Mouse (Mus musculus): ENCODE results near the gene Prlr.

The Prlr gene

DNA sequence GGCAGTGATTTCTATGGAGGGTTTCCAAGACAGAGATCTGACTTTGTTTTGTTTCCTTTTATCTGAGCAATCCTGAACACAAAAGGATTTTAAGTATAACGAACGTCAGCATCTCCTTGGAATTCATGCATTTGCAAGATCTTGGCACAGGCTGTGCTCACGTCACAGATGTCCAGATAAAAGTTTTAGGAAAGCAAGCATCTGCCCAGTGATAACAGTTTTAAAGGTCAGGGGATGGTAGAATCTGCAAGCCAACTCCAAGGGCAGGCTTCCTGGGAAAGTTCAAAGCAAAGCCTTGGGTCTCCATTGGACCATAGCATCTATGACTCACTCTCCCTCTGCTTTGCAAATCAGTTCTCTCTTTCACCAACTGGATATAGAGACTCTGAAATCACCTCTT lies 153.6 kb downstream of the Prlr start:
- no peak for DNase-seq (ENCODE audit: low spot score in 2 of 2)

DNA sequence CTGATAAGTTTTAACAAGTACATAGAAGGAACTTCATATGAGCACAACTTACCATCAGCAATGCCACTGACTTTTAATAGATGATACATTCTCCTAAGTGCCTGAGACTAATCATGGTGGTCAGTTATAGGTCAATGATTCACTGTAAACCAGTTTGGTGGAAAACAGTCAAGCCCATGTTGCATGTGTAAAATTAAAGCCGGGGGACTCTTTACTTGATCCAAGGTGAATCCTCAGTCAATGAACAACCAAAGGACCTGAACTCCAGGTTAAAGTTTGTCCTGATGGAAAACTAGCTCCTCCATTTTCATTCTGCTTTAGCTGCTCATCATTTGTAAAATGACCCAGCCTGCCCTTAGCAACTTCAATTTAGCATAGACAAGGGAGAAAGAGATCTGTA lies 155.5 kb downstream of the Prlr start:
- DNase-seq (ENCODE audit: low spot score in 2 of 2), result no peak

DNA sequence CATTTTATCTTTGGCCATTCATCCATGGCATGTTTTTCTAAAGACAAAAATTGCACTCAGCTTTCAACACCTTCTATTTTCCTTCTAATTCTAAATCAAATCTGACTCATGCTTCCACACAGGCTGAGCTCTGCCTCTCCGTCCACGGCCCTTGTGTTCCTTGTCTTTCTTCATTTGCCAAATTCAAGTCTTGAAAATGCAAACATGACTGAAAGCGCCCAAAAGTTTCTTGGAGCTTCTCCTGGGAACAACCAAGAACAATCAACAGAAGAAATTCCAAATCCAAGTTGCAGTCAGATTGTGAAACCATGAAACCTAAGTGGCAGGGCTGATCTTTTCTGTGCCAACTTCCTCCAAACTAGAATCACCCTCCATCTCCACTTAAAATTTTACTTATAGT lies 161.6 kb downstream of the Prlr start:
- DNase-seq (ENCODE audit: low spot score in 2 of 2), result no peak

DNA sequence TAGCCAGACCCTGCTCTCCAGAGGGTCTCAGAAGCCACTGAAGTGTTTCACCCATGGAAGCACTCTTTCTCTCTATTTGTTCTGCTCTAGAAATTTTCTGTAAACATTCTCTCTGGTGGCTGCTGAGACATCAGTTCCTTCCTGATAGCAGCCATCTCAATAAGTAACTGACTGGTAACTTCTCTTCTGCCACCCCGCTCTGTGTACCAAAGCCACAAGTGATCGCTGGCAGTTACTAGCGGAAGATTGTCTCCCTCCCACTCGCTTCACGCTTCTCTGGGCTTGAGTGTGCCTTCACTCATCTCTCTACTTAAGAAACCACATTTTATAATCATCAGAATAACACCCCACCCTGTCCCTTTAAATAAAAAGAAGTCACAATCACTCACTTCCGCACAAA lies 170.0 kb downstream of the Prlr start:
- no peak for DNase-seq (ENCODE audit: low spot score in 2 of 2)

DNA sequence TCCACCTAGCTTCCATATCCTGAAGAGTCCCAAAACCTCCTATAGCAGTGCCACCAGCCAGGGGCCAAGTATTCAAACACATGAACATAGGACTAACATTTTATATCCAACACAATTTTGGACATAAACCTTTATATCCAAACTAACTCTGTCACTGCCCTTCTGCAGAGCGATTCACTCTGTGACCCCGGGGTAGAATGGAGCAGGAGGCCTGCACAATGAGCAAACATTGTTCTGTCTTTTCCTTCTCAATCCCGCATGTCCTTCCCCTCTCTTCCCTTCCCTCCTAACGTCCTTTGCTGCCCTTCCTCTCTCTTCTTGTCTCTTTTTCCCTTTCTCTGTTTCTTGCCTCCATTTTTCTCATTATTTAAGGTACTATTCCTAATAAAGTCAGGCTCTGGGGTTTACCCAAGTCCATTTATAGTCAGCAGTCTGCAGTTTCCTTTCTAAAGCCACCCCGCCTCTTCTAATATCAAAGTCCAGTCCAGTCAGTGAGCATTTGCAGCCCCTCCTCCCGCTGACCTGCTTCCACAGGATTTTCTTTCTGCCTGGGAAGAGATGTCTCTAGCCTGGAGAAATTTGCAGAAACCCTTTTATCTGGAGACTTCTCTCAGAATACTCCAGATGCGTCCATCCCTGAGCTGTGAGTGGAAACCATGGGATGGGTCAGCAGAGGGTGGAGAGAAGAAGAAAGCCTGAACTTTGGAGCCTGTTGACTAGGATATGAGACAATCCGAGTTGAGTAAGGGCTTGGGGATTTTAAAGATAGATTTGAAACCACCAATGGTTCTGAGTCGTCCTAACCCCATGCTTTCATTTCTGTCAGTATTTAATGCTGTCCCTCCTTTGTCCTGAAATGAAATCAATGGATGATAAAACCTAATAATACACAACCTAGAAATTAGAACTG lies 181.3 kb downstream of the Prlr start, which contains the start of gene Agxt2:
Gene Agxt2 (plus strand): TSS at position 494 of the 910 bp plus-strand sequence.
- no peak for DNase-seq (ENCODE audit: low spot score in 2 of 2)

DNA sequence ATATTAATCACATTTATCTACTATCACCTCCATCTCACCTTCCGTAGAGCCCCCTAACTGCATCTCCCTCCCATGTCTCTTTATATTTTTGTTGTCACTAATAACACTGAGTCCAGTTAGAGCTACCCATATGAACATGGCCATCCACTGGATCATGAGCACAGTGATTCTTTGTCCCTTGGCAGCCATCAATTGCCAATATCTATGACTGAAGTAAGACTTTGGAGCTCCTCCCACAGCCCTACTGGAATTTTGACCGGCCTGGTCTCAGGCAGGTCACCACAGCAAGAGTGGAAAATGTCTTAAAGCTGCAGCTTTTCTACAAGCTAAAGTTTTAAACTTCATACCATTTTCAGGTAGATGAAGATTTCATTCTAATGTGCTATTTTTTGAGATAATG lies 189.3 kb downstream of the Prlr start:
- no peak for DNase-seq (ENCODE audit: low spot score in 2 of 2)

DNA sequence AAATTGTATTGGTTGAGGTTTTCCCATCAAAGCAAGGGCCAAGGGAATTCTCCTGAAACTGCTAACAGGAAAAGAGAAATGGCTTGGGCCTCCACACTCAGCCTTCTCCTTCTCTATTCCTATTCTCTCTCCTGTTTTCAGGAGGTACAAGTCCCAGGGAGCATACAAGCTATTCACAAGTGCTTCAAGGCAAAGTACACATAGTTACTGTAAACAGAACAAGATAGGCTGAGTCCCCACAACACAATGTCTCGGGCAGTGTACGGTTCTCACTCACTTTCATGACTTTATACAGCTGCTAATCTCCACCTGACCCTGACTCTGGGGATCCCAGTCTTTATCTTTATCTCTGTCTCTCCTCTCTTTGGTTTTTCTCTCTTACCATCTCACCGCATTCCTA lies 198.4 kb downstream of the Prlr start:
- no peak for DNase-seq (ENCODE audit: low spot score in 2 of 2)

DNA sequence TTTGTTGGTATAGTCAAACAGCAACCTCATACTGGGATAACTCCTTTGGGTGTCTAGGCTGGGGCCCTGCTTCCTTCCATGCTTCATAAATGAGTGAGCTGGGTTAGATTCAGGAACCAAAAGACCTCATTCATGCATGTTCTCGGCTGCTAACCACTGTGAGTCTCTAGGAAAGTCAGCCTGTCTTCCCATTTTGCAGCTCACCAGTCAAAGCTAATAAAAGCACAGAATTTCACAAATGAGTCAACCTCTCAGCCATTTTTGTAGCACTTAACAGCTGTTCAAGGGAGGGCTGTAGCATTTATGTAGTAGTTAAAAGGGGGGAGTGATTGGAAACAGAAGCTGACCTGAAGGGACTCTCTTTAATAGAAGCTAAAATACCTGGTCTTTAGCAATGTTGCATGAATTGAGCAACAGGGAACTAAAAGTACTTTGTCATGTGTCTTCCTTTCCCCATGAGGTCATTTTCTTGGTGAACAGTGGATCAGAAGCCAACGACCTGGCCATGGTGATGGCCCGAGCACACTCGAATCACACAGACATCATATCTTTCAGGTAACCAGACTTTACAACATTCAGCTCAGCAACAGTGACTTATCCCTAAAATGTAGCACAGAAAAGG lies 201.4 kb downstream of the Prlr start:
- no peak for DNase-seq (ENCODE audit: low spot score in 2 of 2)

DNA sequence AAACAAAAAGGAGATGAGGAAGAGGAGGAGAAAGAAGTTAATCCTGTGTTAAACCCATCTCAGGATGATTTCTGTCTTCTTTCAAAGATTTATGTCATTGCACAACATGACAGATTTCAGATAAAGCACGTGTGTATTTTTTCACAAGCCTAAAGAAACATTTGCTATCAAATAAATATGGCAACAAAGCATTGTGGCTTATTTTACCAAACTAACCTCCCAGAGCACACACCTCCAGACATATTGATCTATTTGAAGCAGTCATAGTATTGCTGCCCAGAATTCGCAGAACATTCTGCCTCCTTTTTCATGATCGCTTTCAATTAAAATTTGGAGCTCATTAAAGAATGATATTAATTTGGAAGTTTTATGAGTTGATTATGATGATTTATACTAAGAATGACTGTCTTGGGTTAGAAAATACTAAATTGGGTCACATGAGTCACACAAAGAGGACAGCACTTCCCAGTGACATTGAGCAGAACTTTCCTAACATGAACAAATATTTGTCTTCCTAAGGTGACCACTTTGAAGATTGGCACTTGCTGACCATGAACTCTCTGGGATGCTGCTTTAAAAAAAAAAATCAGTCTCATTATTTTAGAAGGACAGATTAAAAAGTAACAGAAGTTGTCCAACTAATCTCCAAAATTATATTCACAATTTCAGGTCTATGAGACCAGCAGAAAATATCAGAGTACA lies 202.9 kb downstream of the Prlr start:
- no peak for DNase-seq (ENCODE audit: low spot score in 2 of 2)

DNA sequence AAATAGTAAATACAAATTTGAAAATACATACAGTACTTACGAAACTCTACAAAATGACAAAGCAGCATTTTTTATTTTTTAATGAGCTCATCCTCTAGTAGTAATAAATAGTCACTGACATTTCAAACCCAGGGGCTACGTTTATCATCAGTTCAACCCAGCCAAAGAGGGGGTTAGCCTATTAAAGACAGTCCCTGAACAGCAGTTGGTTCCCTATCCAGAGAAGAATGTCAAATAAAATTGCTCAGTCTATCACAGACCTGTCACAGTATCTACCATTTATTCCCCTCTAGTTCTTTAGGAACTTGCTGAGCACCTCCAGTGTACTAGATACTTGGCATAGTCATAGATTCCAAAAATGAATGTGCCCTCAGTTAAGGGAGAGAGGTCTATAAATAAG lies 210.2 kb downstream of the Prlr start:
- DNase-seq (ENCODE audit: low spot score in 2 of 2), result no peak

Measured in frontal cortex, postnatal 14 days (tissue).